7 mouse cellular contexts compared by ENCODE assay signal in genomic region chr13:71001278-71001677, GRCm38 (mm10).
A peak's percentile ranks its signal among the peaks of the same experiment; 100 is the strongest.
DNase-seq lines count a peak whose midpoint lies in the region; ATAC-seq lines count a peak whose summit lies in the region.

No protein-coding gene starts in this region.

- H3K27ac ChIP-seq in midbrain, embryonic 16.5 days (ENCODE audit: low read length) = no peak overlapping the region

- H3K9ac ChIP-seq in midbrain, embryonic 16.5 days (ENCODE audit: low read depth, low read length) = no peak overlapping the region

- DNase-seq in adrenal gland, adult (ENCODE audit: inconsistent age in 2 of 2, low spot score in 1 of 2) = peak; percentile 24 to 69
- DNase-seq in cerebellum, postnatal 10 days = peak; percentile 92 to 93
- DNase-seq in frontal cortex, postnatal 25 days (ENCODE audit: low spot score in 2 of 2) = peak; percentile 78
- DNase-seq in kidney, adult 18-20 months = peak; percentile 66
- DNase-seq in left cerebral cortex, postnatal 14 days (ENCODE audit: low spot score in 2 of 2) = peak; percentile 86 to 89
- peak; percentile 46 for DNase-seq in thymus, postnatal 14 days

- H3K4me2 ChIP-seq in midbrain, embryonic 16.5 days (ENCODE audit: low read length) = no peak overlapping the region

- no peaks in the 10 kb centered on the region for H3K4me1 ChIP-seq in midbrain, embryonic 16.5 days (ENCODE audit: control insufficient read depth, insufficient read depth, low read length)

- H3K36me3 ChIP-seq in midbrain, embryonic 16.5 days (ENCODE audit: control insufficient read depth, insufficient read depth, low read length) = no peaks in the 10 kb centered on the region

- 11% methylated on average over 2 of the region's 2 CpGs for WGBS in midbrain, embryonic 16.5 days

- no peaks in the 10 kb centered on the region for H3K27me3 ChIP-seq in midbrain, embryonic 16.5 days (ENCODE audit: control insufficient read depth, insufficient read depth, low read depth, low read length)

- ATAC-seq in midbrain, embryonic 16.5 days = peak; percentile 81

- H3K9me3 ChIP-seq in midbrain, embryonic 16.5 days (replicated peaks; ENCODE audit: control insufficient read depth, low read length, poor library complexity, severe bottlenecking) = no peaks in the 10 kb centered on the region

- no peak overlapping the region for H3K4me3 ChIP-seq in midbrain, embryonic 16.5 days (ENCODE audit: low read depth, low read length)

- intact Hi-C loops in left cerebral cortex, postnatal 14 days (cut with DNase I) = loop anchor here (1.0 to 2.0 kb wide), 2 partner anchors 160 to 358 kb away; partner anchors contain the start of gene Adamts16
